Mouse (Mus musculus) kidney, embryonic 16.5 days (tissue): Measurements from ENCODE around the gene Hist1h3d. TPM values are rescaled to one million over a fixed set of nuclear protein-coding genes. Genes with fewer than 3 reads are reported as not detected.
"Not testable (repeated sequence)": the region's sequence is repeated elsewhere in the genome, so short reads cannot be mapped to it uniquely, and the experiment has no call there.

ENCODE experiments used
- ATAC-seq: fragments of 200-750 bp; cut with Nextera tagmentation; 2 replicates; pipeline ENCODE4 v1.8.0; 2017; ENCODE audit warnings: moderate TSS enrichment; ENCODE audit not compliant: low FRiP score, low TSS enrichment
- H3K27ac ChIP-seq: fragments of 300-500 bp; sonication (generic); 2 replicates; pipeline ENCODE4 v1.5.1; 2014; ENCODE audit warnings: low read length
- H3K27me3 ChIP-seq: fragments of 300-500 bp; sonication (generic); 2 replicates; pipeline ENCODE4 v1.6.1; 2014; ENCODE audit warnings: low read length, control low read depth, mixed read lengths; ENCODE audit not compliant: insufficient read depth
- H3K36me3 ChIP-seq: fragments of 300-500 bp; sonication (generic); 2 replicates; pipeline ENCODE4 v1.6.1; 2014; ENCODE audit warnings: low read length, control low read depth, mixed read lengths; ENCODE audit not compliant: insufficient read depth
- H3K4me1 ChIP-seq: fragments of 300-500 bp; sonication (generic); 2 replicates; pipeline ENCODE4 v1.6.1; 2014; ENCODE audit warnings: low read length, control low read depth, mixed read lengths; ENCODE audit not compliant: insufficient read depth
- H3K4me2 ChIP-seq: fragments of 300-500 bp; sonication (generic); replicated peaks from 2 replicates; pipeline ENCODE4 v1.6.1; 2014; ENCODE audit warnings: low read depth, low read length
- H3K4me3 ChIP-seq: fragments of 300-500 bp; sonication (generic); 2 replicates; pipeline ENCODE4 v1.5.1; 2014; ENCODE audit warnings: mild to moderate bottlenecking, low read length
- H3K9ac ChIP-seq: fragments of 300-500 bp; sonication (generic); replicated peaks from 2 replicates; pipeline ENCODE4 v1.6.1; 2014; ENCODE audit warnings: low read length
- H3K9me3 ChIP-seq: fragments of 300-500 bp; sonication (generic); 2 replicates; pipeline ENCODE4 v1.6.1; 2016; ENCODE audit warnings: low read length, control low read depth
- WGBS: fragments of 180-500 bp; shearing (Covaris S2); extraction: QIAGEN DNeasy Blood & Tissue Kit; methylation state at CpG from one replicate; pipeline ENCODE4 v1.1.7; 2014; 5-methylcytosine and 5-hydroxymethylcytosine counted together
- polyA plus RNA-seq: library from polyadenylated mRNA; unstranded; fragments of >200 nt; fragmentation: Nextera tagmentation; extraction: Ambion mirVana; gene quantifications from 2 replicates; pipeline ENCODE4 v1.2.1, GENCODE M21; 2015

The Hist1h3d gene
- polyA plus RNA-seq, 1 experiment from 2014 or later = 6.1 TPM

DNA sequence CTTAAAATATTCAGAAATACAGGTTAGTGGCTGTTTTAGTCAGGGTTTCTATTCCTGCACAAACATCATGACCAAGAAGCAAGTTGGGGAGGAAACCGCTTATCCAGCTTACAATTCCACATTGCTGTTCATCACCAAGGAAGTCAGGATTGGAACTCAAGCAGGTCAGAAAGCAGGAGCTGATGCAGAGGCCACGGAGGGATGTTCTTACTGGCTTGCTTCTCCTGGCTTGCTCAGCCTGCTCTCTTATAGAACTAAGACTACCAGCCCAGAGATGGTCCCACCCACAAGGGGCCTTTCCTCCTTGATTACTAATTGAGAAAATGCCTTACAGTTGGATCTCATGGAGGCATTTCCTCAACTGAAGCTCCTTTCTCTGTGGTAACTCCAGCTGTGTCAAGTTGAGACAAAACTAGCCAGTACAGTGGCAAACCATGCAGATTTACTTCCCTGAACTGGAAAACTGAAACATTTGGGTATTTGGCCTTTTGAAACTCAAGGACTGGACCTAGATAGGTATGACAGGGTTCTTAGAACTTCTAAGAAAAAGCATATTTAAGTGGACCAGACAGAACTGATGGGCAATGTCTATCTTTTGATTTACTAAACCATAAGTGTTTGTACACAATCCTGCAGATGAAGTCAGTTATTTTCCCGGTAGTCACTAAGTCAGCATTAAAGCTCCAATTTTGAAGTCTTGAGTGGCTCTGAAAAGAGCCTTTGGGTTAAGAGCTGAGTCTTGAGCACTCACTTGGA lies 33.2 kb upstream of the Hist1h3d start:
- H3K9ac ChIP-seq = peak overlapping the region; percentile 74
- 4% methylated on average over 3 of the region's 3 CpGs for WGBS
- H3K9me3 ChIP-seq, H3K4me1 ChIP-seq, H3K36me3 ChIP-seq, ATAC-seq, H3K27me3 ChIP-seq: not testable (repeated sequence)
- peak overlapping the region; percentile 54 for H3K4me3 ChIP-seq
- H3K27ac ChIP-seq = peak overlapping the region; percentile 92
- peak overlapping the region; percentile 56 for H3K4me2 ChIP-seq

DNA sequence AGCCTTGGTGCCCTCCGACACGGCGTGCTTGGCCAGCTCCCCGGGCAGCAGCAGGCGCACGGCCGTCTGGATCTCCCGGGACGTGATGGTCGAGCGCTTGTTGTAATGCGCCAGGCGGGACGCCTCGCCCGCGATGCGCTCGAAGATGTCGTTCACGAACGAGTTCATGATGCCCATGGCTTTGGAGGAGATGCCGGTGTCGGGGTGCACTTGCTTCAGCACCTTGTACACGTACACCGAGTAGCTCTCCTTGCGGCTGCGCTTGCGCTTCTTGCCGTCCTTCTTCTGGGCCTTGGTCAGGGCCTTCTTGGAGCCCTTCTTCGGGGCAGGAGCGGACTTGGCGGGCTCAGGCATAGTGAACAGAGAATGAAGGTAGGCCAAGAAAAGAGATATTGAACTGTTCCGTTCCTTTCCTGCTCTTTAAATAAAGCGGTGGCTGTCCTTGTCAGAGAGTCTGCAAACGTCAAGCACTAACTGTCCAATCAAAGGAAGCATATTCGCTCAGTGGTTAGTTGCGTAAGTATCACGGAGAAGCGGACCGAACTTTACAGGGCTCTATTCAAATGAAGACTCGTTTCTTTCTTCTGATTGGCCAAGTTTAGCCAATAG lies 32.5 kb upstream of the Hist1h3d start, which contains the start of gene Hist1h2bh:
Gene Hist1h2bh (minus strand): TSS at position 394 of the 609 bp plus-strand sequence.
- WGBS = under 1% methylated on average over 30 of the region's 42 CpGs

DNA sequence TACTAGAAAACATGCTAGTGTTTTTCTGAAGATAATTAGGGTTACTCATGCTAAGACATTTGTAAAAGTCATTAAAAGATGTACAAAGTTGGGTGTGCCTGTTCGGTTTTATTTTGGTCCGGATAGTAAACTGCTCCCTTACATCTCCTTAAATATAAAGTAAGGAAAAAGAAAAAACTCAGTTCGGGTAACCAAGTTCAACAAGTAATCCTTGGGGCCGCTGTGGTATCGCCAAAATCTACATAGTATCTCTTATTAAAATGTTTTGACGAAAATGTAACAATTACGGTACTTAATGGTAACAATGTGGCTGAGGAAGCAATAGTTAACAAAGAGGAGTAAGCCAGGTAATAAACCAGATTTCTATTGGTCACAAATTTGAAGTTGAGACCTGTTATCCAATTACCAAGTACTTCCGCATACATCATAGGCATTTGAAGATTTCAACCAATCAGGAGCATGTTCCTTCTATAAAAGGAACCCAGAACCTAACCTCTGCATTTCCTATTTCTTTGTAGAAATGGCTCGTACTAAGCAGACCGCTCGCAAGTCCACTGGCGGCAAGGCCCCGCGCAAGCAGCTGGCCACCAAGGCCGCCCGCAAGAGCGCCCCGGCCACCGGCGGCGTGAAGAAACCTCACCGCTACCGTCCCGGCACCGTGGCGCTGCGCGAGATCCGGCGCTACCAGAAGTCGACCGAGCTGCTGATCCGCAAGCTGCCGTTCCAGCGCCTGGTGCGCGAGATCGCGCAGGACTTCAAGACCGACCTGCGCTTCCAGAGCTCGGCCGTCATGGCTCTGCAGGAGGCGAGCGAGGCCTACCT lies 31.4 kb upstream of the Hist1h3d start, which contains the start of gene Hist1h3f:
Gene Hist1h3f (plus strand): TSS at position 88 of the 822 bp plus-strand sequence.
- ATAC-seq = peak; percentile 93
- H3K36me3 ChIP-seq = no peaks in the 10 kb centered on the region
- H3K4me2 ChIP-seq = peak within 1 kb of the TSS; percentile 86
- H3K4me3 ChIP-seq = peak within 1 kb of the TSS; percentile 54
- H3K4me1 ChIP-seq = peaks cover 5% of the 10 kb centered on the region; the same call in 1 of the 2 replicates
- WGBS = under 1% methylated on average over 25 of the region's 45 CpGs
- H3K9ac ChIP-seq = peak within 1 kb of the TSS; percentile 74
- no peaks in the 10 kb centered on the region for H3K9me3 ChIP-seq
- H3K27me3 ChIP-seq = no peaks in the 10 kb centered on the region
- peak within 1 kb of the TSS; percentile 97 for H3K27ac ChIP-seq

More for the DNA sequence above, 32.5 kb upstream of the Hist1h3d start, which contains the start of gene Hist1h2bh:
- H3K4me1 ChIP-seq, H3K9me3 ChIP-seq, H3K36me3 ChIP-seq, H3K27me3 ChIP-seq: not testable (repeated sequence)
- Histone ChIP-seq H3K4me3 (peak within 1 kb of the TSS; percentile 54), H3K9ac (peak within 1 kb of the TSS; percentile 74), H3K27ac (peak within 1 kb of the TSS; percentile 97), H3K4me2 (peak within 1 kb of the TSS; percentile 86)
- peak; percentile 96 for ATAC-seq

DNA sequence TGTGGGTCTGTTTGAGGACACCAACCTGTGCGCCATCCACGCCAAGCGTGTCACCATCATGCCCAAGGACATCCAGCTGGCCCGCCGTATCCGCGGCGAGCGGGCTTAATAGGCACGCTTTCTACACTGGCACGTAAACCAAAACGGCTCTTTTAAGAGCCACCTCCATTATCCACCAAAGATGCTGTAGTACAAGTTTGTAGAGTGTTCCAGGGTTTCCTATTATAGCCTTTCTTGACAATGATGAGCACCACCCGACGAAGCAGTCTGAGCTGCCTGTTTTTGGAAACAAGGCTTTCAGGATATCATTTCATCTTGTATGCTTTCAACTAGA lies 30.8 kb upstream of the Hist1h3d start:
- H3K27me3 ChIP-seq, H3K4me1 ChIP-seq, H3K9me3 ChIP-seq, H3K36me3 ChIP-seq: not testable (repeated sequence)
- peak overlapping the region; percentile 90; the same call in 1 of the 2 replicates for H3K27ac ChIP-seq
- peak overlapping the region; percentile 66; the same call in 1 of the 2 replicates for H3K9ac ChIP-seq
- 0% methylated on average over 12 of the region's 14 CpGs for WGBS
- H3K4me2 ChIP-seq = peak overlapping the region; percentile 46
- peak overlapping the region; percentile 51 for H3K4me3 ChIP-seq
- peak; percentile 7; the same call in 1 of the 2 replicates for ATAC-seq

DNA sequence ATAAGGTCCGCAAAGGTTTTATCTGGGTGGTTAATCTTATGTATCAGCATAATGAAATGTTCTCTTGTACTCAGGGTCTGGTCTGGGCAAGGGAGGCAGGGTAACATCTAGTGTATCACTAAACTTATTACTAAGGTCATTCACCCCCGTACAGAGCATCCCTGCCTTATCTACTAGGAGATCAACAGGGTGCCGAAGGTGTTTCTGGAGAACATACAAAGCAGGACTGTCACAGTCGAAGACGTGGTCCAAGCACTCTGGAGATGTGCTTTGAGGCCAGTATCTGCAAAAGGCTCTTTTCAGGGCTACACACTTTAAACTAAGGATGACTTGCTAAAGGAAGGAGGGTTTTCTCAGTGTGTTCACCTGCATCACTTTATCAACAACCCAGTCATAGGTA lies 28.9 kb upstream of the Hist1h3d start:
- no peak for ATAC-seq
- H3K4me1 ChIP-seq = peaks cover 6% of the 10 kb centered on the region
- H3K4me2 ChIP-seq = no peak overlapping the region
- H3K9me3 ChIP-seq = no peaks in the 10 kb centered on the region
- H3K9ac ChIP-seq = no peak overlapping the region
- no peaks in the 10 kb centered on the region for H3K36me3 ChIP-seq
- WGBS = 72% methylated on average over 5 of the region's 5 CpGs
- no peak overlapping the region for H3K27ac ChIP-seq
- H3K27me3 ChIP-seq = no peaks in the 10 kb centered on the region
- H3K4me3 ChIP-seq = no peak overlapping the region

DNA sequence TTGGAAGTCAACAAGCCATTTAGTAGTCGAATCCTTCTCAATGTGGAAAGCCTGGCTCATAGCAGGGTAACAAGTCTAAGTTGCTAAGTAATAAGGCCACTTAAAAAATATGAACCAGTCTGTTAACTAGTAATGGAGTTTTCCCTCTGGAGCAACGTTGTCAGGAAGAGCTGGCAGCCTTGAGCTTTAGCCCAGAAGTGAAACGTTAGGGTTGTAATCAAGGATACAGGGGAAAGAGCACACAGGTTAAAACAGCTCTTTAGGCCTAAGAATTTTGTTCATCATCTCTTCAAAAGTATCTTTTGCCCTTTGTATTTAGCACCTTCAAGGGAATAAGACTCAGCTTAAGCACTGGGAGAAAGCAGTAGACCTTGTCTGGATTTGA lies 24.8 kb upstream of the Hist1h3d start:
- 0% methylated on average over 3 of the region's 3 CpGs for WGBS
- Histone ChIP-seq H3K27me3 (no peaks in the 10 kb centered on the region), H3K9me3 (no peaks in the 10 kb centered on the region), H3K9ac (peak overlapping the region; percentile 69), H3K27ac (peak overlapping the region; percentile 96), H3K4me3 (peak overlapping the region; percentile 52), H3K4me1 (peaks cover 14% of the 10 kb centered on the region), H3K4me2 (peak overlapping the region; percentile 68), H3K36me3 (no peaks in the 10 kb centered on the region)
- no peak for ATAC-seq

DNA sequence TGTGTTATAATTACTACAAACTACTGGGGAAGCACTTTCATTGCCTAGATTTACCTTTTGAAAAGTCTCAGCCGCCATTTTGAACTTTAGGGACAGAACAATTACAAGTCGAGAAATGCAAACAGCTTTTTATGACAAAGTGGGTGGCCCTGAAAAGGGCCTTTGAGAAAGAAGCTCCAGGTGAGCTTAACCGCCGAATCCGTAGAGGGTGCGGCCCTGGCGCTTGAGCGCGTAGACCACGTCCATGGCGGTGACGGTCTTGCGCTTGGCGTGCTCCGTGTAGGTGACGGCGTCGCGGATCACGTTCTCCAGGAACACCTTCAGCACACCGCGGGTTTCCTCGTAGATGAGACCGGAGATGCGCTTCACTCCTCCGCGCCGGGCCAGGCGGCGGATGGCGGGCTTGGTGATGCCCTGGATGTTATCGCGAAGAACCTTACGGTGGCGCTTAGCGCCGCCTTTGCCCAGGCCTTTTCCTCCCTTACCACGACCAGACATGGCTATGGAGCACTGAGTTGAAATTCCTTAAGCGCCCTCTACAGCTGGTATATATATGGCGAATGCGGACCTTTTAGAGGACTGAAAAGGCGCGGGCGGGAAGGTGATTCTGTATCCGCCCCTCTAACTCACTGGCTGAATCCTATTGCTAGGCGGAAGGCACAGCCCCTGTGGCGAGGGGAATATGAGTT lies 24.3 kb upstream of the Hist1h3d start, which contains the start of gene Hist1h4f:
Gene Hist1h4f (minus strand): TSS at position 503 of the 689 bp plus-strand sequence.
- H3K27ac ChIP-seq = peak within 1 kb of the TSS; percentile 96
- not testable (repeated sequence) for H3K9me3 ChIP-seq, H3K27me3 ChIP-seq, H3K36me3 ChIP-seq
- peaks cover 14% of the 10 kb centered on the region for H3K4me1 ChIP-seq
- H3K4me3 ChIP-seq = peak within 1 kb of the TSS; percentile 52
- H3K9ac ChIP-seq = peak within 1 kb of the TSS; percentile 69
- peak within 1 kb of the TSS; percentile 68 for H3K4me2 ChIP-seq
- WGBS = under 1% methylated on average over 44 of the region's 47 CpGs
- ATAC-seq = peak; percentile 88

DNA sequence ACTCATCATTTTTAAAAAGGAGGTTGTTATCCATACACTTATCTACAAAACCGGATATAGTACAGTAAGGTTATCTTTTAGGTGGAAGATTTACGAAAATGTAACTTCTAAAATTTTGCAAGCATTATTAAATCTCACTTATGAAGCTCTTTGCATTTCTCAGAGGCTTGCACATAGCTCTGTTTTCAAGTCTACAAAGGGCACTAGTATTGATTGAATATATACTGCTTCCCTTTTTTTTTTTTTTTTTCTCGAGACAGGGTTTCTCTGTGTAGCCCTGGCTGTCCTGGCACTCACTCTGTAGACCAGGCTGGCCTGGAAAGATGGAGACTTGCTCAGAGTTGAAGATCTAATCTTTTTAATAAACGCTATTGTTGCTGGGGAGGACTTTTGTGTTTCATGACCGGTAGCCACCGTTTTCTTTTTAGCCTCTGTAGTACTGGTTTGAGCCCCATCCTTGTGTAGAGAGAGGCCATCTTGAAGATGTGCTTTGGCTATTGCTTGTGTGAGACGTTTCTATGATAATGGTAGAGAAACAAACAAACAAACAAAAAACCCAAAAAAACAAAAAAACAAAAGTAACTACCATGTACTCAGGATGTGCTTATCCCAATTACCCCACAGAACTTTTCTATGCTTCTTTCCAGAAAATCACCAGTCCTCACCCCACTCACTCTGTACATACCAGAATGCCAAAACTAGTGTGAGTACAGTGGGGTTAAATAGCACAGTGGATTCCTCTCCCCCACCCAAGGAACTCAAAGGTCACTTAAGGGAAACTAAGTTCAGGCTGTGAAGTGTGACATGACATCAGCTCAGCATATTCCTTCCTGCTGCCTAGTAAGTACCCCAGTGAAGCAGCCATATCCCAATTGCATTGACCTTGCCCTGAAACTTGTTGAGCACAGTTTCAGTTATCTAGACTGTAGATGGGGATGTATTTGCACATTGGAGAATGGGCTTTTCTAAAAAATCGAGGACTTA lies 23.3 kb upstream of the Hist1h3d start:
- no peaks in the 10 kb centered on the region for H3K9me3 ChIP-seq
- WGBS = 49% methylated on average over 8 of the region's 8 CpGs
- no peak for ATAC-seq
- H3K9ac ChIP-seq = peak overlapping the region; percentile 69; the same call in 1 of the 2 replicates
- H3K36me3 ChIP-seq = no peaks in the 10 kb centered on the region
- no peaks in the 10 kb centered on the region for H3K27me3 ChIP-seq
- H3K4me3 ChIP-seq = peak overlapping the region; percentile 52
- H3K4me2 ChIP-seq = peak overlapping the region; percentile 68
- peaks cover 18% of the 10 kb centered on the region for H3K4me1 ChIP-seq
- peak overlapping the region; percentile 96 for H3K27ac ChIP-seq
